Mouse (Mus musculus) kidney, adult 8-10 months (tissue): ENCODE data around the gene Nudt2.
"Not testable (repeated sequence)": the region's sequence is repeated elsewhere in the genome, so short reads cannot be mapped to it uniquely, and the experiment has no call there.

Experiments used
- DNase-seq, 2 experiments: peaks; one replicate each; pipeline ENCODE4 v3.0.0; 2022

Gene Nudt2

GRCm38 (mm10) chr4:41464345-41465286 lies at the start of gene Nudt2, which contains the start of gene Kif24:
TSS of gene Nudt2 (plus strand) at chr4:41465151.
TSS of gene Kif24 (minus strand) at chr4:41464887.
- DNase-seq: peak; percentile 99

- DNase-seq: no peak
Measured at GRCm38 (mm10) chr4:41416966-41417365, 48.0 kb upstream of the Nudt2 start.

GRCm38 (mm10) chr4:41438931-41439330 lies 26.0 kb upstream of the Nudt2 start:
- DNase-seq: no peak

GRCm38 (mm10) chr4:41442790-41443302 lies 22.1 kb upstream of the Nudt2 start:
- no peak for DNase-seq

- no peak for DNase-seq
Measured at GRCm38 (mm10) chr4:41447595-41447994, 17.4 kb upstream of the Nudt2 start.

- DNase-seq: no peak
Measured at GRCm38 (mm10) chr4:41460690-41461089, 4.3 kb upstream of the Nudt2 start.

GRCm38 (mm10) chr4:41463051-41463738 lies 1.8 kb upstream of the Nudt2 start:
- DNase-seq: not testable (repeated sequence)

GRCm38 (mm10) chr4:41465287-41465665 lies 325 bp downstream of the Nudt2 start:
- DNase-seq: no peak

GRCm38 (mm10) chr4:41468396-41469080 lies 3.6 kb downstream of the Nudt2 start:
- DNase-seq: peak; percentile 67 to 82

- peak; percentile 13 to 28 for DNase-seq
Measured at GRCm38 (mm10) chr4:41469199-41469598, 4.2 kb downstream of the Nudt2 start.

GRCm38 (mm10) chr4:41470051-41470683 lies 5.2 kb downstream of the Nudt2 start:
- peak in 1 of 2 experiments; percentile 19 for DNase-seq

- DNase-seq: no peak
Measured at GRCm38 (mm10) chr4:41470684-41471383, 5.9 kb downstream of the Nudt2 start.

GRCm38 (mm10) chr4:41471384-41471689 lies 6.4 kb downstream of the Nudt2 start:
- DNase-seq: no peak

GRCm38 (mm10) chr4:41477648-41478160 lies 12.8 kb downstream of the Nudt2 start:
- no peak for DNase-seq

- DNase-seq: no peak
Measured at GRCm38 (mm10) chr4:41478751-41479455, 14.0 kb downstream of the Nudt2 start.

GRCm38 (mm10) chr4:41479456-41479804 lies 14.5 kb downstream of the Nudt2 start:
- no peak for DNase-seq

- no peak for DNase-seq
Measured at GRCm38 (mm10) chr4:41480254-41480653, 15.3 kb downstream of the Nudt2 start.

- peak; percentile 56 to 68 for DNase-seq
Measured at GRCm38 (mm10) chr4:41481601-41482017, 16.7 kb downstream of the Nudt2 start.

- no peak for DNase-seq
Measured at GRCm38 (mm10) chr4:41492951-41493350, 28.0 kb downstream of the Nudt2 start.

GRCm38 (mm10) chr4:41493464-41494116 lies 28.6 kb downstream of the Nudt2 start:
- DNase-seq: no peak

- DNase-seq: peak; percentile 76 to 82
Measured at GRCm38 (mm10) chr4:41494378-41494777, 29.4 kb downstream of the Nudt2 start.
